Mouse (Mus musculus): Measurements from ENCODE around the gene Gngt1.

Gngt1 gene

DNA sequence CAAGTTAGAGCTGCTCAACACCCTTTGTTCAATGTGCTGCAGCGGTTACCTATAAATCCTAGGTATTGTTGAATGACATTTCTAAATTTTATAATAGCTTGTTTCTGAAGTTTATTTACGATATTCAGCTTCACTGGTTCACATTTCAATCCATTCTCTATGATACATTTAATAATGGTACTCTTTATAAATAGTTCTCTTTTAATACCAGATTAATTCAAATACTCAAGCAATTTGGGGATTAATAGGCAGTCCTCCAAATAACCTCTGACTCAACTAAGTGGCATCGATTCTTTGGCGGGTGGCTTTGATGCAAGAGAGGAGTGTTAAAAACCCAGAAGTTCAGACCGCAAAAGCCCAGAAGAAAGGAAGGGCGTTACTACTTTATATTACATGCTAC lies at the start of gene Gngt1:
Gene Gngt1 (plus strand): TSS at position 301 of the 400 bp plus-strand sequence.
- DNase-seq (ENCODE audit: low spot score): no peak

DNA sequence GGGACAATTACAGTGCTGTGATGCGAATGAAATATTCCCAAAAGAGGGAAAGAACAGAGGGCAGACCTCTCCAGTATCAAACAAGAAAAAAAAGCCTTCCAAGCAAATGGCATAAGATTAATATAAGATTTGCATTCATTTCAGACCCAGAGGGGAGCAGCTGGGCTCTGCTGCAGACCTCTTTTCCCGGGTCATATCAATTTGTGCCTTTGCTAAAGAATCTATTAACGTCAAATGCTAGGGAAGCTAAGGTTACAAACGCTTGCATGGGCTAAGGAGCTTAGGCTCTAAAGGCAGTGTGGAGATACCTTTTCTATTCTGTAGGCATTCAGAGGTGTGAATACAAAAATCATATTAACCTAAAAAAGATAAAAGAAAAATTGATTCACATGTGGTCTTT lies 38.6 kb upstream of the Gngt1 start:
- DNase-seq (ENCODE audit: low spot score): no peak

DNA sequence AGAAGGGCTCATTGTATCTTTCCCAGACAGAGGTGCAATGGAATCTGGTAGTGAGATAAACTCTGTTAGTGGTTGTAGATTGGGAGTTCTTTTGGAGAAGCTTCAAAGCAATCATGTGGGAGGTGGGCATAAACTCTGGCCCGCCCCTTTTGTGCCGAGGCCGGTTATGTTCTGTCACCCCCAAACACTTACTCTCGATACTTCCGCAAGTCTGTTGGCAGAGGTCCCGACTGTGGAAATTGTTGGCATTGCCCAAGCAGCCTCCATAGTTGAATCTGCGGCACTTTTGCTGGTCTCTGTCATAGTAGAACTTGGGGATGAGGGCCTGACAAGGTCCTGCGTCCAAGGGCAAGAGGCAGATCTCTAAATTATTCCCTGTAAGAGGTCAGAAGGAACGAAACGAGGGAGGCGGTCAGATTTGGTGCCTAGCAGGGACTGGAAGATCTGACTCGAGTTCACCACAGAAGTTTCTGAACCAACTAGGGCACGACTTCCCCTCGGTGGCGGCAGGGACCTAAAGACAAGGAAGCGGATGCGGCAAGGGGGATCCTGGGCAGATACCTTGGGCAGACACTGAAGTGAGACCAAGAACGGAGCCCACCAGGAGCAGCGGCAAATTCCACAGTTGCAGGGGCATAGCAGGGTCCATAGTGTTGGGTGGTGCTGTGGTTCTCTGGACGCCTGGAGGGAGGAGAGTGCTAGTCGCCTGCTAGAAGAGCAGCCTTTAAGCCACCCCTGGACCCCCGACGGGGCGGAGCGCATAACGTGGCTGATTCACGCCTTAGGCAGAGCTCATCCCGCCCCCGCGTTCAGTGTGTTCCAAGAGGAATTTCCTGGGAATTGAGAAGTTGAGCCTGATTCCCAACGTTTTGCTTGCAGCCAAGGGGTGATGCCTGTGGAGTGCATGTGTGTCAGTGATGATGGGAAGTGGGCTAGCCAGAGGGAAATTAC lies 25.6 kb upstream of the Gngt1 start:
- no peak for DNase-seq (ENCODE audit: low spot score)

DNA sequence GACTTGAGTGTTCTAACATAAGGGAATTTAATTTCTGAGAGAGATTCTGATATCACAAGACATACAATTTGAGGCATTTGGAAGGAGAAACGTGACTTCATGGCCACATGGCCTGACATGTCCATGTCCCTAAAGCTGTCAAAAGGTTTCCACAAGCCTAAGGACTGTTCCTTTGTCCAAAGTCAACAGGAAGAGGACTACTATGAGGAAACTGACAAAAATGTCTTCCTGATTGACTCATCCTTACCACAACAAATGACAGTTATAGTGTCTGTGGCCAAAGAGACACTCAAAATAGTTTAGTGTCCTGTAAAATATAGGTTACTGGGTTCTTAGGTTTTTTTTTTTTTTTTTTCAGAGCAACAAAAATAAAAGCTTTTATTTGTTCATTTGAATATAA lies 19.9 kb upstream of the Gngt1 start:
- no peak for DNase-seq (ENCODE audit: low spot score)

DNA sequence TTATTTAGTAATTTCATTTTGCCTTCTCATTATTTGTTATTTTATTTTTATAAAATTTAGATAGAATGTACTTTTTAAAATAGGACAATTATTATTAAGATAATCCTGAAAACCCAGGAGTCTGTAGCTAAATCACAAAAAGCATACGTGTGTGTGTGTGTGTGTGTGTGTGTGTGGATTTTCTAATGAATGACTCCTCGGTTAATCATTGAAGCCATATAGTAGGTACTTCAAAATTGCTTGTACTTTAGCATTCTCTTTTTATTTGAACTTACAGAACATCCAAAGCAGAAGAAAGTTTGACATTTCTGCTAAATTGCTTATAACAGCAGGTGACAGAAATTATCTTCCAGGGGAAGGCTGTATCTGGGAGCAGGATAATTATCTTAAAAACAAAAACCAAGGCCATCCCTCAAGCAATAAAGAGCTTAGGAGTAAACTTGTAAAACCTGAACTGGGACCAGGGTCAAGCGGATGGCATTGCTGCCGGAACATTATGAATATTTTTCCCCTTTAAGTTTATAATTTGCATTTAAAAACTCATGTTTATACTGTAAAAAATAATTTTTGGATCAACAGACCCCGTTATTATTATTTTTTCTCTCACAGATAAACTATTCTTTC lies 10.8 kb upstream of the Gngt1 start:
- DNase-seq (ENCODE audit: low spot score): no peak

DNA sequence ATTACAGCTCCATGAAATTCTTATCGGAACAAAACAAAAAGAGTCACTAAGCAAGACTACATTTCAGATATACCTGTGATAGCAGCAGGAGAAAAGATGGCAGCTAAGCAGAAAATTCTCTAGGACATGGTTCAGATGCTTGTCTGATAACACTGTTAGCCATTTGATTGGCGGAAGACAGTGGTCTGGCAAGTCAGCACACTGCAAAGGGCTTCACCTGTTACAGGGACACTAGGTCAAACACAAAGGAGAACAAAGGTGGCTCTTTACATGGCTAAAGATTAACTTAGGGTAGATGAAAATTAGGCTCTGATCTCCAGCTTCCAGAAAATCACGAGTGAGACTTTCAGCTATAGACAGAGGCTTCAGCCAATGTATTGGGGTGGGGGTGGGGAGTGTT lies 4.8 kb upstream of the Gngt1 start, which contains the start of gene Tfpi2:
Gene Tfpi2 (minus strand): TSS at position 170 of the 400 bp plus-strand sequence.
- DNase-seq (ENCODE audit: low spot score): no peak

DNA sequence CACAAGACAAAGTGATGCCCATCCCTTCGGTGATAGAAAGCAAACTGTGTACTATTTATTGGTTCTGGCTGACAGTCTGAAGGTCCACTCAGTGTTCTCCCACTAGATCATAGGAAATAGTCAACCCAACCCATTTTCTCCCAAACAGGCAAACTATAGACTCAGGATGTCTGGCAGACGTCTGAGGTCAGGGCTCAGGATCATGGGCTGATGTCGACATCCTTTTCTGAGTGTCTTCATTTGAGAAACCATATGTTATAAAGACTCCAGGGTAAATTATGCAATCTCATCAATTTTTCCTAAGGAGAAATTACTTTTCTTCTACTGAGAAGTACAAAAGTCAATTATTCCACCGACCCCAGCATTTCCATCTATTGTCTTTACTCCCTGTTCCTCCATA lies 4.5 kb downstream of the Gngt1 start:
- no peak for DNase-seq (ENCODE audit: low spot score)

DNA sequence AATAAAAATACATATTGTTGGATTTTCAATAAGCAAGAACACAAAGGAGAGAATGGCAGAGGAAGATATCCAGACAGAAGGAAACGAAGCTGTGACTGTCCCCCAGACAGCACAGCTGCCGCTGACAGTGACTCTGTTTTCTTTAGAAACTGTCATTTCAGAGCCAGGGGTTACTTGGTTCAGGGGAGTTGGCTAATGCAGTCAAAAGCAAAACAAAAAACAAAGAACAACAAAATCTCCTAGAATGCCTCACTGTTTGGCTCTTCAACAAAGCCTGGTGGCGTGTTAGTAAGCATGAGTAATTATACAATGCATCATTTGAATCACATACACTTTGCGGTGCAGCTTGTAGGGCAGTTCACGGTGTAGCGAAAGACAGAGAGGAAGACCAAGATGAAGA lies 5.7 kb downstream of the Gngt1 start:
- DNase-seq (ENCODE audit: low spot score): no peak

DNA sequence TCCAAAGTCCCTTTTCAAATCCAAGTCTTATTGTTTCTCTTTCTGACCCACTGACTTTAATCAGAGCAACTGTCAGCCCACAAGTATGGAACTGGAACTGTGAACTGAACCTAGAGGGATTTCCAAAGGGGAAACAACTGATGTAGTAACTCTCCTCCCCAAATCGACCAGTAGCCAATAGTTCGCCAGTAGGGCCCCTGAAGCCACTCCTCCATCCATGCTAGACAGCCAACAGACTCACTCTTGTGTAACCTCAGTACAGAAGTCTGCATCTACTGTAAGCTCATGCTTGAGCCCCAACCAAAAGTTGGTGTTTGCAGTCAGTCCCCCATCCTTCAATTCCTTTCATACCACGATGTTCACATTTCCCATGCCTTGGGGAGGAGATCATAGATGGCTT lies 7.1 kb downstream of the Gngt1 start:
- DNase-seq (ENCODE audit: low spot score): peak; percentile 34

DNA sequence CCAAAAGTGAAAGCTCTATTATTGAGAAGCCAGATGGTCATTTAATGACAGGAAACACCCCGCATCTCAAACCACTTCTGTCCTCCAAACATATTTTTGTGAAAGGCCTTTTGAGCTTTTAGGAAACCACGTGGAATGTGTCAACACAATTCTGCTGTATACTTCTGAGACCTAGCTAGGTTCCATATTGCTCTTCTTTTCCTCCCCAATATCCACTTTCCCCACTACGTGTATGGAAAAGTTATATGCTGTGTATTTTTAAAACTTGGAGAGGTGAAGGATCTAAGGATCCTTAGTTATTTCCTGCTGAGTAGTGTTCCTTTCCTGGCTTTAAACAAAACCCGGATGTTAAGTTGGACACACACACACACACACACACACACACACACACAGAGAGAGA lies 9.9 kb downstream of the Gngt1 start:
- DNase-seq (ENCODE audit: low spot score): peak; percentile 59

DNA sequence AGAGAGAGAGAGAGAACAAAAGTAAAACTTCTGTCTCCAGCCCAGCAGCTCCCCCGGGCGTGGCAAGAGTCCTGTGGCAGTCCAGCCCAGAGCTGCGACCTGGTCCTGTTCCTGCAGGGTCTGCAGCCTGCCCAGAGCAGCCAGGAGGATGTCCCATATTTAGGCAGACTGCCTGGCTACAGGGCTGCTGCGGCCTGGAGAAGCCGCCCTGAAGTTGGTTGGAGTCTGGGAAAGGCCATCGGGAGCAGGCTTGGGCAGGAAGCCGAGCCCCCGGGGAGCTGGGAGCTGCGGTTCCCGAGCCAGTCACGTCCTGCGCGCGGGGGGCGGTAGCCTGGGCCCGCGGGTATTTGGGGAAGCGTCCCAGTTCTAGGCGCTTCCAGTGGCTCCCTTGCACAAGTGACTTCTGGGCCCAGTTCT lies 10.3 kb downstream of the Gngt1 start, which contains the start of gene Gng11:
Gene Gng11 (plus strand): TSS at position 15 of the 417 bp plus-strand sequence.
- DNase-seq (ENCODE audit: low spot score): peak; percentile 83

DNA sequence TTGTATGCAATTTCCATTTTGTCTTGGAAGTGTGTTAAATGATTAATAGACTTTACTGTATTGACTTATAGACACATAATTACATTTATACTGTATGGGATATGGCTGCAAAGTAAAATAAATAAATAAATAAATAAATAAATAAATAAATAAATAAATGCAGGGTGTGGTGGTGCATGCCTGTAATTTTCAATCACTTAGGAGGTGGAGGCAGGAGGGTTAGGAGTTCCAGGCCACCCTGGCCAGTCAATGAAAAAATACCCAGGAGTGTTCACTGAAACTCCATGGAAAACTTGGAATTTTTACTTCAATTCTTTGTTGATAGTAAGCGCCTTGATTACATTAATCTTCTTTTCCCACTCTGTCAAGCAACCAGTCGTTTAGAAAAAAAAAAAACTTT lies 11.2 kb downstream of the Gngt1 start:
- no peak for DNase-seq (ENCODE audit: low spot score)

DNA sequence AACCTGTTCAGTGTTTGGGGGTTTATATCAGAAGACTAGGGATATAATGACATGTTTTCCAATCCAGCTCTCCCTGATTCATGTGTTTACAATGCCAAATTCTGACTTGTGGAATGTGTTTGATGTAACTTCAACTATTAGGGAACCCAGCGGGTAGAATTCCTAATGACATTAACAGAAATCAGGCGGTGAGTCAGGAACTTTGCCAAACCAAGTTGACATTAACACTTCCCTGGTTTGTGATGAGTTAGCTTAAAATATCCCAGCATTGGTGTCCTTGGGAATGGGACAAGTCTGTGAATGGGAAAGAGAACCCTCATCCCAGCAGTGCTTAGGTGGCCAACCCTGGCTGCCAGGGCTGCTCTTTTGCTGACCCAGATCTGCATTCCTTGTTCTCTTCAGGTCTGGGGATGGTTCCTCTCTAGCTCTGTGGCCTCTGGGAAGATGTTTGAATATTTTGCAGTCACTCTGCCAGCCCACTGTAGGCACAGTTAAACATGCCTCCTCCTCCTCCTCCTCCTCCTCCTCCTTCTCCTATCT lies 15.0 kb downstream of the Gngt1 start:
- no peak for DNase-seq (ENCODE audit: low spot score)

DNA sequence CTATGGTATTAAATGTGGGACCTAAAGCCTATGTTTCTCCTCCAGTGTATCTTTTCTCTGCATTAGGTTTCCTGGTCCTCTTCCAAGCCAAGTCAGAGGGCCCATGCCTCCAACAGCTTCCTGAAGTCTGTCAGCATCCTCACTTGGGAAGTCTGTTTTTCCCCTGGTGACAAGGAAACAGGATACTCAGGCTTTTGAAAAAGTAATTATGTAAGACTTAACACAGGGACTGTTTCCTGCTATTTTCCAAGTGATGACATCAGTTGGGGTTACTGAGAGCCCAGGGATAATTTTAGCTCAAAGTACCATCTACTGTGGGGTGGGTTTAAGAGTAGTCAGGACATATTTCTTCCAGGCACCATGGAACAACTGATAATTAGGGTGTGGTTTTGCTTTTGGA lies 16.0 kb downstream of the Gngt1 start:
- no peak for DNase-seq (ENCODE audit: low spot score)

DNA sequence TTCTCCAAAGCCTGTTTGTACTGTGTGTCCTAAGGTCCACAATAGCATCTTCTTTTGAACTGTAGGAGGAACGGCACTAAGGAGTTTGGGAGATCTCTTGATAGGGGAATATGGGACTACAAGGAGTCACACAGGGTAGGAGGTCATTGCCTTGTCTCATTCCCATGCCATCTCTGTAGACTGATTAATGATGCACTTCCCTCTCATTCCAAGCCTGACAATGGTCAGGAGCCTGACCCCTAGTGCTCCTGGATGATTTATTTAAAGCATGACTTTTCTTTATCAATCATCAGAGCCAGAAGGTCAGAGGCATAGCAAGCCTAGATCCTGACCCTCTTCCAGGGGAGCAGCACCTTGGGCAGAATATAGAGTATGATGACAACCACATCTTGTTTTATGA lies 29.1 kb downstream of the Gngt1 start:
- DNase-seq (ENCODE audit: low spot score): no peak

DNA sequence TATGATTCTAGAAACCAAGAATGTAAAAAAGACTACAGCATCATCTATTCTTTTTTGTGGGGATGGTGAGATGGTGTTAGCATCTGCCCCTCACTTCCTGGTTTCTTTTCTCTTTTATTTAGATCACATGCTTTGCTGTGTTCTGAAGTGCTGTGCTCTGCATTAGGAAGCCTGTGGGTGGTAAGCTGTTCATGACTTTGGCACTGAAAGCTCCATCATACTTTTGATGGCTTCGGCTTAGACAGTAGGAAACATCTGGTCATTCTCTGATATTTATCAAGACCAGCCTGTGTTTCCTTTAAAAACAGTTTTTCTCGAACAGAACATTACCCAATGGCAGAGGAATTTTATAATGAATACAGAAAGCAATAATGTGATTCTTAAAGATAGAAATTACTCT lies 32.8 kb downstream of the Gngt1 start:
- DNase-seq (ENCODE audit: low spot score): no peak

DNA sequence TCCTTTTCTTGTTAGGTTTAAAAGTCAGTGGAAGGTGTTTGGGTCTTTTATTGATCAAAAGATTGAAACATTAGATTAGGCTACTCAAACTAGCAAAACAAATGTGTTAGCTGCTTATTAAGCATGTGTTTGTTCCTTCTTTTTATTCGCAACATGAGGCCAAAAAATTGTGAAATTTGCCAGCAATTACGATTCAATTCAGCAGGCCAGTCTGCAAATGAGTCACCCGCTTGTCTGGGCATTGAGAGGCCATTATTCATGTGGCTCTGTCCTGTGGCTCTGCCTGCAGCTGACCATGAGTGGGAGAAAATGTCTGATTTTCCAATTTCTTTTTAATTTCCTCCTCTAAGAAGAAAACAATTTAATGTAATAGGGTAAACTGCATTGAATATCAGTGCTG lies 37.4 kb downstream of the Gngt1 start:
- DNase-seq (ENCODE audit: low spot score): peak; percentile 80

DNA sequence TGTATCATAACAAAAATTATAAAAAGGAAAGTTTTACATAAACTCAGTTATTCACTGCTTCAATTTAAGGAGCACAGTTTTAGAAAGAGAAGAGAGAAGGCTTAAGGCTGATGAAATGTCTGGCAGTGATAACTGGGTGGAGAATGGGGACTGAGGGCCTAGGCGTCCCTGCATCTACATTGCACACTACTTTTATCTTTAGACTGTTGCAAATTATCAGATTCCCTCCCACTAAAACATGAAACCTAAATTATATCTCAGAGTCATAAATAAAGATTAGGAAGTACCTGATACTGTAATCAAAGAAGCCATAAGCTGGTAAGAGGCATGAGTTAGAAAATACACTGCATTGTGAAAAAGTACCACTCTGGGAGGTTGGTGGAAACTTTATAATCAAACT lies 48.2 kb downstream of the Gngt1 start:
- DNase-seq (ENCODE audit: low spot score): no peak
